Mouse (Mus musculus): ENCODE results near the gene Entpd7.

The Entpd7 gene

GRCm38 (mm10) chr19:43674730-43675524 lies 14.5 kb upstream of the Entpd7 start, which contains the start of gene Slc25a28:
TSS of gene Slc25a28 (minus strand) at chr19:43674881.
- DNase-seq (ENCODE audit: low spot score): peak; percentile 99

- no peak for DNase-seq (ENCODE audit: low spot score)
Observed at GRCm38 (mm10) chr19:43675525-43676400, 13.7 kb upstream of the Entpd7 start.

GRCm38 (mm10) chr19:43678467-43679003 lies 10.9 kb upstream of the Entpd7 start:
- no peak for DNase-seq (ENCODE audit: low spot score)

- no peak for DNase-seq (ENCODE audit: low spot score)
Observed at GRCm38 (mm10) chr19:43679474-43679981, 9.9 kb upstream of the Entpd7 start.

GRCm38 (mm10) chr19:43681541-43681940 lies 7.9 kb upstream of the Entpd7 start:
- DNase-seq (ENCODE audit: low spot score): no peak

GRCm38 (mm10) chr19:43692815-43693214 lies 3.3 kb downstream of the Entpd7 start:
- DNase-seq (ENCODE audit: low spot score): no peak

GRCm38 (mm10) chr19:43695514-43695964 lies 6.1 kb downstream of the Entpd7 start:
- no peak for DNase-seq (ENCODE audit: low spot score)

- DNase-seq (ENCODE audit: low spot score): no peak
Observed at GRCm38 (mm10) chr19:43697666-43698370, 8.3 kb downstream of the Entpd7 start.

GRCm38 (mm10) chr19:43699021-43699762 lies 9.7 kb downstream of the Entpd7 start:
- DNase-seq (ENCODE audit: low spot score): no peak

- no peak for DNase-seq (ENCODE audit: low spot score)
Observed at GRCm38 (mm10) chr19:43699763-43700155, 10.3 kb downstream of the Entpd7 start.

GRCm38 (mm10) chr19:43704211-43704610 lies 14.7 kb downstream of the Entpd7 start:
- no peak for DNase-seq (ENCODE audit: low spot score)

- DNase-seq (ENCODE audit: low spot score): no peak
Observed at GRCm38 (mm10) chr19:43704787-43705497, 15.5 kb downstream of the Entpd7 start.

- DNase-seq (ENCODE audit: low spot score): no peak
Observed at GRCm38 (mm10) chr19:43708206-43708605, 18.7 kb downstream of the Entpd7 start.

GRCm38 (mm10) chr19:43709317-43709716 lies 19.8 kb downstream of the Entpd7 start:
- DNase-seq (ENCODE audit: low spot score): no peak

GRCm38 (mm10) chr19:43711159-43711916 lies 21.9 kb downstream of the Entpd7 start:
- DNase-seq (ENCODE audit: low spot score): no peak

- no peak for DNase-seq (ENCODE audit: low spot score)
Observed at GRCm38 (mm10) chr19:43711971-43712370, 22.5 kb downstream of the Entpd7 start.

- DNase-seq (ENCODE audit: low spot score): no peak
Observed at GRCm38 (mm10) chr19:43720061-43720460, 30.6 kb downstream of the Entpd7 start.

- DNase-seq (ENCODE audit: low spot score): no peak
Observed at GRCm38 (mm10) chr19:43722891-43723290, 33.4 kb downstream of the Entpd7 start.

- DNase-seq (ENCODE audit: low spot score): no peak
Observed at GRCm38 (mm10) chr19:43723501-43723900, 34.0 kb downstream of the Entpd7 start.

GRCm38 (mm10) chr19:43724194-43724593 lies 34.7 kb downstream of the Entpd7 start:
- no peak for DNase-seq (ENCODE audit: low spot score)

All from testis, postnatal 10 days (tissue).